Mouse (Mus musculus) forebrain, postnatal 0 days (tissue): ENCODE measurements around the gene Gm43720. TPM values are rescaled to one million over a fixed set of nuclear protein-coding genes. Genes with fewer than 3 reads are reported as not detected.
A peak's percentile ranks its signal among the peaks of the same experiment; 100 is the strongest.

Experiments
- ATAC-seq: fragments of 200-750 bp; cut with Nextera tagmentation; 2 replicates; pipeline ENCODE4 v1.8.0; 2017; ENCODE audit warnings: mild to moderate bottlenecking, moderate library complexity
- DNase-seq: peaks from one replicate; pipeline ENCODE4 v3.0.0-alpha.2; 2015
- H3K27ac ChIP-seq: fragments of 300-500 bp; sonication (generic); 2 replicates; pipeline ENCODE4 v1.5.1; 2014; ENCODE audit warnings: low read depth, mild to moderate bottlenecking, antibody characterized with exemption, low read length, moderate library complexity, mixed read lengths
- H3K27me3 ChIP-seq: fragments of 300-500 bp; sonication (generic); 2 replicates; pipeline ENCODE4 v1.6.1; 2014; ENCODE audit warnings: mild to moderate bottlenecking, low read length, mixed read lengths; ENCODE audit not compliant: insufficient read depth
- H3K36me3 ChIP-seq: fragments of 300-500 bp; sonication (generic); 2 replicates; pipeline ENCODE4 v1.6.1; 2014; ENCODE audit warnings: mild to moderate bottlenecking, moderate library complexity; ENCODE audit not compliant: insufficient read depth
- H3K4me1 ChIP-seq: fragments of 300-500 bp; sonication (generic); 2 replicates; pipeline ENCODE4 v1.6.1; 2014; ENCODE audit warnings: antibody characterized with exemption; ENCODE audit not compliant: insufficient read depth
- H3K4me2 ChIP-seq: fragments of 300-500 bp; sonication (generic); 2 replicates; pipeline ENCODE4 v1.6.1; 2014; ENCODE audit warnings: low read depth, mild to moderate bottlenecking, moderate library complexity
- H3K4me3 ChIP-seq: fragments of 300-500 bp; sonication (generic); 2 replicates; pipeline ENCODE4 v1.5.1; 2014; ENCODE audit warnings: low read depth, low read length, mixed read lengths
- H3K9ac ChIP-seq: fragments of 300-500 bp; sonication (generic); 2 replicates; pipeline ENCODE4 v1.6.1; 2014; ENCODE audit warnings: mild to moderate bottlenecking
- H3K9me3 ChIP-seq: fragments of 300-500 bp; sonication (generic); 2 replicates; pipeline ENCODE4 v1.6.1; 2016; ENCODE audit warnings: low read length
- CTCF ChIP-seq: sonication (generic); IDR thresholded peaks from 2 replicates; pipeline ENCODE4 v1.5.1; 2016; ENCODE audit warnings: antibody characterized with exemption, control low read depth, low read depth
- WGBS: fragments of 180-500 bp; shearing (Covaris S2); extraction: QIAGEN DNeasy Blood & Tissue Kit; methylation state at CpG from one replicate; pipeline ENCODE4 v1.1.7; 2014; 5-methylcytosine and 5-hydroxymethylcytosine counted together
- polyA plus RNA-seq: library from polyadenylated mRNA; unstranded; fragments of >200 nt; fragmentation: Nextera tagmentation; extraction: Ambion mirVana; gene quantifications from 2 replicates; pipeline ENCODE4 v1.2.1, GENCODE M21; 2015
- total RNA-seq: library from RNA; depleted of rRNA; stranded (reverse); fragments of >200 nt; gene quantifications from 2 replicates; pipeline ENCODE4 v1.2.3, GENCODE M21; 2014; rRNA removed

Gene Gm43720
- 0.31 and 0.33 TPM in 2 replicates for total RNA-seq
- polyA plus RNA-seq = 0.04 TPM in 1 of 2 replicates, not detected in the other

DNA sequence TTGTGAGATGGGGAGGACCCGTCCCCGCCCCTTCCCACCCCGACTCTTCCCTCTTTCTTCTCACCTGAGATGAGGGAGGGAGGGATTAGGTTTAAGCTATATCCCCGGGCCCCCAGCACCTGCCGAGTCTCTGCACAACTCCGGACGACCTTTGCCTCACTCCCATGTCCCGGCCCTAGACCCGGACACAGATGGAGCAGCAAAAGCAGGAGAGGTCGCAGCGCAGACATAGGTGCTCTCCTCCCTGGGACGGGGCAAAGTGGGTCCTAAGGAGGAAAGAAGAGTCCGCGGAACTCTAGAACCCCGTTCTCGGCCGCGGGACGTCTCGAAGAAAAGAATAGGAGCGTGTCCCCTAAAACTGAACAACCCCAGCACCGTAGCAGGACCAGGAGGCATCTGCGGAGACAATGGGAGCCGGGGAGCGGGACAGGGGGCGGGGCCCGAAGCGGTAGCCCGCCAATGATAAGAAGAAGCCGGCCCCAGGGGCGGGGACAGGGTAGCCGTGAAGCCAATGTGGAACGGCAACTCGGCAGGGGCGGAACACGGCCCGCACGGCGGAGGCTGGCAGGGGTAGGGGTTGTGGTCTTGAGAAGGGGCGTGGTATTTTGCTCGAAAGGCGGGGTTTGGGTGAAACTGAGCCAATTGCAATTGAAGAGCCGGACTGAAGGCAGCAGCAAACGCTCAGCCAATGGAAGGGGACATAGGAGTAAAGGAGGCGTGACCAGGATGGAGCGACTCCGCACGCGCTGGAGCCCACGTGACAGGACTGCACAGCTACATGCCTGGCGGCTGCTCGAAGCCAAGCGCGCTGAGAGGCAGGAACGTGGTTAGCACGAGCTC is at the start of gene Gm43720, which contains the start of the genes Gpc2 and Stag3:
Gene Gm43720 (minus strand): TSS at position 374 of the 840 bp plus-strand sequence.
Gene Gpc2 (minus strand): TSS at position 421 of the 840 bp plus-strand sequence.
Gene Stag3 (plus strand): TSS at position 656 of the 840 bp plus-strand sequence.
- peak; percentile 99 for DNase-seq
- Histone ChIP-seq H3K4me2 (peak within 1 kb of the TSS; percentile 61), H3K27ac (peak within 1 kb of the TSS; percentile 74), H3K9ac (peak within 1 kb of the TSS; percentile 64), H3K4me3 (peak within 1 kb of the TSS; percentile 70), H3K4me1 (peaks cover 28% of the 10 kb centered on the region; the same call in 1 of the 2 replicates), H3K9me3 (no peaks in the 10 kb centered on the region), H3K27me3 (no peaks in the 10 kb centered on the region), H3K36me3 (peaks cover 10% of the 10 kb centered on the region; the same call in 1 of the 2 replicates)
- WGBS = 3% methylated on average over 56 of the region's 56 CpGs
- peak; percentile 19; the same call in 1 of the 2 replicates for TF ChIP-seq CTCF
- peak; percentile 98 for ATAC-seq

DNA sequence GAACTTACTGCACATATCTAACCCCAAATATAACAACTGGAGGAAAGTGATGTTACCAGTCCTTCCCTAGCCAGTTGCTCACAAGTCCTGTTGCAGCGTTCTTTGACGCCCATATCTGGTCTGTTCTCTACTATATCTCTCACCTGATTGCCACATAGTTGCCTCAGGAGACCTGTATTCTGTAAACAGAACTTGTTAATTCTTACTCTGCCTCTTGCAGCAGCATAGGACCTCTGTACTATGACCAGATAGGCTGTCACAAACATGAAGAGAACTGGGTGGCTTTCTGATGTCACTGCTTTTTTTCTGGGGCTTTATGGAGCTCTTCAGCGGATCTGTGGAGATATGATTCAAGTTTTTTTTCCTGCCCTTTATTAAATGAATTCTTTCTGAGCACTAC is 33.0 kb upstream of the Gm43720 start:
- 89% methylated on average over 3 of the region's 3 CpGs for WGBS
- Histone ChIP-seq H3K9me3 (no peaks in the 10 kb centered on the region), H3K27ac (no peak overlapping the region), H3K27me3 (no peaks in the 10 kb centered on the region), H3K4me1 (no peaks in the 10 kb centered on the region), H3K36me3 (peaks cover 4% of the 10 kb centered on the region; the same call in 1 of the 2 replicates), H3K4me2 (no peak overlapping the region), H3K9ac (no peak overlapping the region), H3K4me3 (no peak overlapping the region)
- no peak for DNase-seq
- ATAC-seq = no peak
- no peak for TF ChIP-seq CTCF

DNA sequence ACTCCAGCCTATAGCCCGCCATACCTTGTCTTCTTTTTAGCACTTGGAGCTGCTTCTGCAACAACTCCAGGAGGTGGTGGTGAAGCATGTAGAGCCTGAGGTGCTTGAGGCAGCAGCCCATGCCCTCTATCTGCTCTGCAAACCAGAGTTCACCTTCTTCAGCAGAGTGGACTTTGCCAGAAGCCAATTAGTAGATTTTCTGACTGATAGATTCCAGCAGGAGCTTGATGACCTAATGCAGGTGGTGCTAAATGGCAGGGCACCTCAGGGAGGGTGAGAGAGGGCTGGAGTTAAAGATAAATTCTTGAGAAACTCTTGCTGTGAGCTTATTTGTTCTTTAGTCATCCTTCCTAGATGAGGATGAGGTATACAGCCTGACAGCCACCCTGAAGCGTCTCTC is 19.9 kb upstream of the Gm43720 start:
- ATAC-seq = no peak
- no peak overlapping the region for H3K4me3 ChIP-seq

DNA sequence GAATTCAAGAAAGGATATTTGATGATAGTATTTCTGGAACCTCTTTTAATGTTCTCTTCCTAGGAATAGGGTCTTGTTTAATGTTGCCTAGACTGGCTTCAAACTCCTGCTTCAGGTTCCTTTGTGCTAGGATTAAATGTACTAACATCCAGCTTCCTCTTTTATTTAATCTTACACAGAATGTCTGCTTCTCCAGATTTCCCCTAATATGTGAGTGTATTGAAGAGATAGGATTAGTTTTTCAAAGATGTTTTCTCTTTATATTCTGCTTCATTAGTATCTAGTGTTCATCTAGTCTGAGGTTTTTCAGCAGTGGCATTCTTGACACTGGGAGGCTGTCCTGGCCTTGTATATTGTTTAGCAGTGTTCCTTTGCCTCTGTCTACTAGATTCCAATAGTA is 14.4 kb upstream of the Gm43720 start:
- no peak overlapping the region for H3K27ac ChIP-seq
- ATAC-seq (no peak), DNase-seq (no peak)
- no peak overlapping the region for H3K4me3 ChIP-seq
- H3K4me2 ChIP-seq = no peak overlapping the region
- no peaks in the 10 kb centered on the region for H3K27me3 ChIP-seq
- no peak for TF ChIP-seq CTCF
- H3K9ac ChIP-seq = no peak overlapping the region
- no peaks in the 10 kb centered on the region for H3K9me3 ChIP-seq
- peaks cover 12% of the 10 kb centered on the region; the same call in 1 of the 2 replicates for H3K36me3 ChIP-seq
- no peaks in the 10 kb centered on the region for H3K4me1 ChIP-seq

More for the DNA sequence above, 19.9 kb upstream of the Gm43720 start:
- H3K36me3 ChIP-seq = peaks cover 18% of the 10 kb centered on the region; the same call in 1 of the 2 replicates
- no peaks in the 10 kb centered on the region for H3K4me1 ChIP-seq
- H3K27me3 ChIP-seq = no peaks in the 10 kb centered on the region
- no peak overlapping the region for H3K9ac ChIP-seq
- WGBS = 88% methylated on average over 2 of the region's 2 CpGs
- TF ChIP-seq CTCF = no peak
- H3K27ac ChIP-seq = no peak overlapping the region
- H3K4me2 ChIP-seq = no peak overlapping the region
- no peak for DNase-seq
- H3K9me3 ChIP-seq = no peaks in the 10 kb centered on the region

DNA sequence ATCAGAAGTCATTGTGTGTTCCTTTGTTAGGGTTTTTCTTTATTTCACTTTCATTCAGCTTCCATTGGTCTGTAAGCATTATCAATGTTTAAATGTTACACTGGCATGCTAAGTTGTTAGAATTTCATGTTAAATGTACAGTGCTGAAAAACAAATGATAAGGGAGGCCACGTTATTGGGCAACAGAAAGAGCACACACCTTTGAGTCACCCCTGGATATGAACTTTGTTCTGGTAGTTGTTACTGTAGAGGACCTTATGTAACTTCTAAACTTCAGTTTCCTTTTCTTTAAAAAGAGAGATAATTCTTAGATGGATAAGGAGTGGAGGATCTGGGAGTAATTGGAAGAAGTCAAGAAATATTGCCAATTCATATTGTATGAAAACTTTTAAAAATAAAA is 11.9 kb upstream of the Gm43720 start:
- Histone ChIP-seq H3K27me3 (no peaks in the 10 kb centered on the region), H3K36me3 (no peaks in the 10 kb centered on the region), H3K4me3 (no peak overlapping the region), H3K4me1 (no peaks in the 10 kb centered on the region), H3K27ac (no peak overlapping the region), H3K9me3 (no peaks in the 10 kb centered on the region), H3K4me2 (no peak overlapping the region), H3K9ac (no peak overlapping the region)
- DNase-seq (no peak), ATAC-seq (no peak)
- WGBS = 84% methylated on average over 1 of the region's 1 CpGs
- TF ChIP-seq CTCF = no peak

DNA sequence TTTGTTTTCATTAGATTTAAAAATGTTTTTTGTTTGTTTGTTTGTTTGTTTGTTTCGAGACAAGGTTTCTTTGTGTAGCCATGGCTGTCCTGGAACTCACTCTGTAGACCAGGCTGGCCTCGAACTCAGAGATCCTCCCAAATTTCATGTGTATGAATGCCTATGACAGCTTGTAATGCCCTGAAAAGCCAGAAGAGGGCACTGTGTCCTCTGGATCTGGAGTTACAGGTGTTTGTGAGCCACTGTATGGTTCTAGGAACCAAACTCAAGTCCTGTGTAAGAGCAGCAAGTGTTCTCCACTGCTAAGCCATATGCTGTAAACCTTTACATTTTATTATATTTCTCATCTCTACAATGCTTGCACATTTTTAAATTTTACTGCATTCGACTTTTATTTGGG is 8.1 kb upstream of the Gm43720 start:
- Histone ChIP-seq H3K27me3 (no peaks in the 10 kb centered on the region), H3K4me3 (no peak overlapping the region), H3K4me1 (no peaks in the 10 kb centered on the region), H3K27ac (no peak overlapping the region), H3K9me3 (no peaks in the 10 kb centered on the region), H3K9ac (no peak overlapping the region), H3K4me2 (no peak overlapping the region), H3K36me3 (no peaks in the 10 kb centered on the region)
- TF ChIP-seq CTCF = 0 out of 2 replicates have a peak, but pooled peaks have one; percentile 16
- ATAC-seq (no peak), DNase-seq (no peak)
- WGBS = 76% methylated on average over 3 of the region's 3 CpGs

DNA sequence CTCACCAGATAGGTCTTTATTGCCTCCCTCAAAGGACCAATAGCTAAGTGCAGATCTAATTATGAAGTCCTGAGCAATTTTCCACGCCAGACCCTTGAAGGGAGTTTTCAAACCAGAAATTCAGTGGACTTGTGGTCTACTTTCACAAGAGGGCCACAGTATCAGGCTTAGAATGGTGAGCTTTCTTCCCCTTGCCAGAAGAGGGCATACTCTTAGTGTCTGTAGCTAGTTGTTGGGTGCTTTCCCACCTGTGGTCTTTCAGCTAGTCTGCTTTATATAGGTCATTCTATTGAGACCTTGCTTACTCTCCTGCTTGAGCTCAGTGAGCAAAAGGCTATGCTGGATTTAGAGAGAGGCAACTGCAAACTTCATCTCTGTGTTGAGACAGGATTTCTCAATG is 3.8 kb upstream of the Gm43720 start:
- ATAC-seq = no peak
- no peak overlapping the region for H3K27ac ChIP-seq
- no peaks in the 10 kb centered on the region for H3K36me3 ChIP-seq
- H3K4me2 ChIP-seq = no peak overlapping the region
- TF ChIP-seq CTCF = peak; percentile 18; the same call in 1 of the 2 replicates
- H3K9me3 ChIP-seq = no peaks in the 10 kb centered on the region
- H3K9ac ChIP-seq = no peak overlapping the region
- H3K27me3 ChIP-seq = no peaks in the 10 kb centered on the region
- peaks cover 5% of the 10 kb centered on the region; the same call in 1 of the 2 replicates for H3K4me1 ChIP-seq
- no peak overlapping the region for H3K4me3 ChIP-seq
- 57% methylated on average over 1 of the region's 1 CpGs for WGBS
- no peak for DNase-seq
